Mouse (Mus musculus) T-helper 17 cell (primary cell): ENCODE results near the gene Tmem115.
"Not testable (repeated sequence)": the region's sequence is repeated elsewhere in the genome, so short reads cannot be mapped to it uniquely, and the experiment has no call there.

Experiments used
- in situ Hi-C, 2 experiments: fragments of 300-600 bp; cut with MboI, MseI; formaldehyde crosslinking; loops; 1 replicate in 1 of 2; 2 replicates in 1 of 2; pipeline ENCODE4 v1.15.1; 2025; ENCODE audit warnings: high pct_unique_total_duplicates in 2 of 2

Tmem115 gene

DNA sequence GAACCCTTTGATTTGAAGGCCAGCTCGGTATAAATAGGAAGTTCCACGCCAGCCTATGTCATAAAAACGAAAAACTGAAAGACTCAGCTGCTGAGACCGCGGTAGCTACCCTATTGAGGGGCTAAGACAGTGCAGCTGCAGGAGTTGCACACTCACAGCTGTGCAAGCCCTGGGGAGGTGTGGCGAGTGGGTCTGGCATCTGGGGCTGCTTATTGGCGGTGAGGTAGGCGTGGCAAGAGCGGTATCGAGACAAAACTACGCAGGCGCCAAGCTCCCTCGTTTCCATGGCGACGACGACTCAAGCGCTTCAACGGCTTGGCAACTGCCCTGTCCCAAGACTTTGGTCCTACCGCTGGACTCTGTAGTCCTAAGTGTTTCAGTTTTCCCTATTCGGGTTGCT, 13.3 kb downstream of the Tmem115 start, which contains the start of gene Zmynd10:
Zmynd10 (plus strand) TSS at position 273 of the 400 bp plus-strand sequence.
- in situ Hi-C loops, result loop anchor here (25.0 kb wide), 2 partner anchors 1360 to 1540 kb away; partner anchors contain the start of genes Ccdc51 (in 1 of the 2), Plxnb1 (in 1 of the 2), Ppm1m (in 1 of the 2) and Tma7 (in 1 of the 2)

DNA sequence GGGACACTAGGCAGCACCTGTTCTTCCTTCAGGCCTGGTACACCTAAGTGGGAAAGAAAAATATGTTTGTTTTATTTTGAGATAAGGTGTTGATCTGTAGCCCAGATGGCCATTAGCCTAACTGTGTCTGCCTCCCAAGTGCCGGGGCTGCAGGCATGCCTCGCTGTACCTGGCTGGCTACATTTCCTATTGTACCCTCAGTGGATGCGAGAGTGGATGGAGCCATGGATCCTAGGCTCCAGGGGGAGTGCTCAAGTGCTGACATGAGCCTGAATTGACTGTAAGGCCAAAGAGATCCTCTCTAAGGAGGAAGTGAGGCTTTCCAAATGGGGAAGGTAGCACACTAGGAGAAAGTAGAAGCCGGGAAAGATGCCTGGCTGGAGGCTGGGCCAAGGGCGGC, 14.2 kb downstream of the Tmem115 start:
- in situ Hi-C loops, result loop anchor here (25.0 kb wide), 2 partner anchors 1361 to 1539 kb away; partner anchors contain the start of genes Ccdc51 (in 1 of the 2), Plxnb1 (in 1 of the 2), Ppm1m (in 1 of the 2) and Tma7 (in 1 of the 2)

DNA sequence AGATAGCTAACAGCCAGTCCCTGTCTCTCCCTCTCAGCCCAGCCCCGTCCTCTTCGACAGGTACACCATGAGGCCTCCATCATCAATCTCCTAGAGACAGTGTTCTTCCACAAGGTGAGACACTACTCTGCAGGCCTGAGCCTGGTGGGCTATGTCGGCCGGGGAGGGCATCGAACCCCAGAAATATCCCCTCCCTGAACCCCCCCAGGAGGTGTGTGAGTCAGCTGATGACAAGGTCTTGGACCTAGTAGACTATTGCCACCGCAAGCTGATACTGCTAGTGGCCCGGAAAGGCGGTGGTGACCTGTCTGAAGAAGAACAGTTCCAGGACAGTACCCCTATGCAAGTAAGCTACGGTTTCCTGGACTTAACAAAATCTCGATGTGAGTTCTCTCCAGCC, 15.1 kb downstream of the Tmem115 start:
- in situ Hi-C loops, result loop anchor here (25.0 kb wide), 2 partner anchors 1362 to 1538 kb away; partner anchors contain the start of genes Ccdc51 (in 1 of the 2), Plxnb1 (in 1 of the 2), Ppm1m (in 1 of the 2) and Tma7 (in 1 of the 2)

GRCm38 (mm10) chr9:107549297-107550074, 15.7 kb downstream of the Tmem115 start:
- in situ Hi-C loops, result loop anchor here (5.0 to 25.0 kb wide), 5 partner anchors 78 to 1538 kb away; partner anchors contain the start of genes Ccdc51 (in 1 of the 2), Pcbp4 (in 1 of the 2), Plxnb1 (in 1 of the 2) and Ppm1m (in 1 of the 2)

GRCm38 (mm10) chr9:107550491-107551116, 16.9 kb downstream of the Tmem115 start:
- in situ Hi-C loops, result loop anchor here (5.0 to 10.0 kb wide), 3 partner anchors 77 to 1504 kb away; partner anchors contain the start of genes Pcbp4 (in 1 of the 2) and Trex1 (in 1 of the 2)

GRCm38 (mm10) chr9:107551117-107551889, 17.6 kb downstream of the Tmem115 start, which contains the start of gene Rassf1:
TSS of gene Rassf1 (plus strand) at chr9:107551555.
- in situ Hi-C loops, result loop anchor here (5.0 to 10.0 kb wide), 3 partner anchors 76 to 1503 kb away; partner anchors contain the start of genes Pcbp4 (in 1 of the 2) and Trex1 (in 1 of the 2)

DNA sequence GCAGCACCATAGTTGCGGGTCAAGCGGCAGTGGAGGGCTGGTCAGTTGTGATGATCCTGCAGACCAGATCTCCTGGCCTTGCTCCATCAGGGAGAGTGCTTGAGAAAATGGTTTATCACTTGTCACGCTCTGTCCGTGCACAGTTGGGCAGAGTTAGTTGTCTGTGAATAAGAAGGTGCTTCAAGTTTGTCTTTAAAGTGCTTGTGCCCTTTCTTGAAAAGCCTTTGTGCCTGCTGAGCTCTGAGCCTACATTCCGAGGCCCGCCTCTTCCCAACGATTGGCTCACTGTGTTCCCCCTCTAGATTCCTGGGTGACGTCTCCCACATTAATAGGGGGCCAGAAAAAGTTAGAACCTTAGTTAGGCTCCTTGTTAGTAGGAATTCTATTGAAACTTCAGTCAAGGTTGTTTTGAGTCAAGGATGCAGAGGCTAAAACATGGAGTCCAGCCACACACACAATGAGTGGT, 18.2 kb downstream of the Tmem115 start:
- in situ Hi-C loops, result loop anchor here (5.0 to 10.0 kb wide), 3 partner anchors 75 to 1503 kb away; partner anchors contain the start of genes Pcbp4 (in 1 of the 2) and Trex1 (in 1 of the 2)

GRCm38 (mm10) chr9:107552690-107553393, 19.1 kb downstream of the Tmem115 start:
- in situ Hi-C loops, result loop anchor here (5.0 to 10.0 kb wide), 3 partner anchors 74 to 1502 kb away; partner anchors contain the start of genes Pcbp4 (in 1 of the 2) and Trex1 (in 1 of the 2)

DNA sequence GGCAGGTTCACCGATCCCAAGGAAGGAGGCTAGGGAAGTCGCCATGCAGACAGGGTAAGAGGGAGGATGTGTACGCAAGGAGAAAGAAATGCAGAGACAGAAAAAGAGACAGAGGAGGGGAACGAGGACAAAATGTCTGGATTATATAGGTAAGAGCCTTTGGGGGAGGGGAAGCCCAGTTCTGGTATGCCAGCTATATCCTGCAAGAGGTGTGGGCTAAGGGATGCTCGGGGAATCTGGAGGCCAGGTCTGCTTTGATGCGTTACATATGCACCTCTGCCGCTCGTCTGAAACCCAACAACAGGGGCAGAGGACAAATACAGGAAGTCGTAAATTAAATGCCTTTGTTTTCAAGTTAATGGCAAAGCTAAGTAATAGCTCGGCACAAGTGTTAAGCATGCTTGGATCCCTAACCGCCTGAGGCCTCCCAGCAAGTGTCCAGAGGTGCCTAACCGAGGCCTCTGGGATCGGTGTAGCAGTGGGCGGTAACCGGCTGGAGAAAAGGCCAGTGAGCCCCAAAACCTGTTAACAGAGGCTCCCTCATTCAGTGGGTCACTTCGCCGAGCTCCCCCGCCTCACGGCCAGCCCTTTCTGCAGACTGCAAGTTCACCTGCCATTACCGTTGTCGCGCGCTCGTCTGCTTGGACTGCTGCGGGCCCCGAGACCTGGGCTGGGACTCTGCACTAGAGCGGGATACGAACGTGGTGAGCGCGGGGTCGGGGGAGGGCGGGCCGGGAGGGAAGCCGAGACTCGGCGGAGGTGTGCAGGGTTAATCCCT, 20.0 kb downstream of the Tmem115 start:
- in situ Hi-C loops, result loop anchor here (5.0 to 10.0 kb wide), 3 partner anchors 74 to 1501 kb away; partner anchors contain the start of genes Pcbp4 (in 1 of the 2) and Trex1 (in 1 of the 2)

- in situ Hi-C loops, result loop anchor here (5.0 to 10.0 kb wide), 3 partner anchors 73 to 1500 kb away; partner anchors contain the start of genes Pcbp4 (in 1 of the 2) and Trex1 (in 1 of the 2)
These were observed 20.6 kb downstream of the Tmem115 start for GRCm38 (mm10) chr9:107554319-107554825.

DNA sequence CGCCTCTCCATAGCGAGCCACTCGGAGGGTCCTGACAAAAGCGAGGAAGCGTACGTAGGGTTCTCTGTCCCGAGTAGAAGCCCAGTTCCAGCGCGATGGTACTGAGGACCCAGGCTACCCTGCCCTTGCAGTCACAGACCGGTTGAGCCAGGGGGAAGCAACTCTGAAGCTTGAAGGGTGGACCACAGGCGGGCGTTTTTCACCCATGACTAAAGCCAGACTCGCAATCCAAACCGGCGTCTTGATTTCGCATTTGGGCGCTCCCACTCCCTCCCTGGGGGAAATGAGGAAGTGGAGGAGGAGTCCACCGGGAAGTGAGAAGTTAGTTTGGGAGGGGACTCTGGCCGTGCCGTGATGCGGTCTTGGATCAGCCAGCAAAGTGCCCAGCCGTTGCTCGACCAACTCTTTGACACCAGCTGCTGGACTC, 21.3 kb downstream of the Tmem115 start:
- in situ Hi-C loops, result loop anchor here (10.0 kb wide), 2 partner anchors 1100 to 1500 kb away; partner anchors contain the start of genes Pcbp4 (in 1 of the 2) and Trex1 (in 1 of the 2)

DNA sequence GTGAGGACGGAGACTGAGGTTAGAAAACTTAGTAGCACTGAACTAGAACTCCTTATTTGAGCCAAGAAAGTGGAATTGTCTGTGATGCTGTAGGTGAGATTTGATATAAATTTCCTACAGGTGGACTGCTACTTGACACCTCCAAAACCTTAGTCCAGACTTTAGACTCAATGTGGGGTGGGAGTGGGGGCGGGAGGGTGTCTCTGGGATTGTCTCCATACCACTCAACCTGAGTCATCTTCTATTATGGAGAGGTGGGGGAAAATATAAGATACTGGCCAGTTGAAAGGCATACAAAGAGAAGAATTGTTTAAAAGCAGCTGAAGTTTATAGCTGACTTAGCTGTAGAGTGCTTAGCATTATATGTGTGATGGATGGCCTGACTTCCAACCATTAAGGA, 22.0 kb downstream of the Tmem115 start:
- in situ Hi-C loops, result loop anchor here (10.0 kb wide), 2 partner anchors 1101 to 1499 kb away; partner anchors contain the start of genes Pcbp4 (in 1 of the 2) and Trex1 (in 1 of the 2)

DNA sequence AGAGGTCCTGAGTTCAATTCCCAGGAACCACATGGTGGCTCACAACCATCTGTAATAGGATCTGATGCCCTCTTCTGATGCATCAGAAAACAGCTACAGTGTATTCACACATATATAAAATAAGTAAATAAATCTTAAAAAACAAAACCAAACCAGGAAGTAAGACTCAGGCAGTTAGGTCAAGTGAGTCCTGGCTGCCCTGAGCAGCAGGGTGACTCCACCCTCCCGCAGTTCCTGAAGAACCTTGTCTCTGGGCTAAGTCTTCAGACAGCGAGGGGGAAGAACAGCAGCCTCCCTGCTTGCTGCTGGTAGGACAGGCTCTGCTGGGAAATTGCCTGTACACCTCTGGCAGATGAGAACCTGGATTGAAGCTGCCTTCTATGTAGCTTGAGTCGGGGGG, 22.6 kb downstream of the Tmem115 start:
- in situ Hi-C loops, result loop anchor here (10.0 kb wide), 2 partner anchors 1102 to 1498 kb away; partner anchors contain the start of genes Pcbp4 (in 1 of the 2) and Trex1 (in 1 of the 2)

GRCm38 (mm10) chr9:107563029-107563581, 29.4 kb downstream of the Tmem115 start, which contains the start of gene Tusc2:
TSS of gene Tusc2 (plus strand) at chr9:107563255.
- in situ Hi-C loops, result no loop called here

DNA sequence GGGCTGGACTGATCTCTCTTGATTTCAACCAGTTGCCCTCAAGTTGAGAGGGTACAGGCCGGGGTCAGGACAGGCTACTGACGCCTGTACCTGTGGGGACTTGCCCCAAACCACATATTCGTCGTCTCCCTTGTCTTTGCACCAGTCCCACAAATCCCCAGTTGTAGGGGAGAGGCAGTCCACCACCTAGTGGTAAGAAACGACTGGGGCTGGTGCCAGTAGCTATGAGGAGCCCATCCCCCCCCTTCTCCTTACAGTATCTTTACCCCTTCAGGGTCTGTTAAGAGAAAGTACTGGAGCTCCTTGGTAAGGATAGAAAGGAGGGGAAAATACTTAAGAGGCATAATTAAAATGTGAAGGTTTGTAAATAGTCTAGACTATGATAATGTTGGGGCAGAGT, 31.8 kb downstream of the Tmem115 start:
- in situ Hi-C loops, result not testable (repeated sequence)

DNA sequence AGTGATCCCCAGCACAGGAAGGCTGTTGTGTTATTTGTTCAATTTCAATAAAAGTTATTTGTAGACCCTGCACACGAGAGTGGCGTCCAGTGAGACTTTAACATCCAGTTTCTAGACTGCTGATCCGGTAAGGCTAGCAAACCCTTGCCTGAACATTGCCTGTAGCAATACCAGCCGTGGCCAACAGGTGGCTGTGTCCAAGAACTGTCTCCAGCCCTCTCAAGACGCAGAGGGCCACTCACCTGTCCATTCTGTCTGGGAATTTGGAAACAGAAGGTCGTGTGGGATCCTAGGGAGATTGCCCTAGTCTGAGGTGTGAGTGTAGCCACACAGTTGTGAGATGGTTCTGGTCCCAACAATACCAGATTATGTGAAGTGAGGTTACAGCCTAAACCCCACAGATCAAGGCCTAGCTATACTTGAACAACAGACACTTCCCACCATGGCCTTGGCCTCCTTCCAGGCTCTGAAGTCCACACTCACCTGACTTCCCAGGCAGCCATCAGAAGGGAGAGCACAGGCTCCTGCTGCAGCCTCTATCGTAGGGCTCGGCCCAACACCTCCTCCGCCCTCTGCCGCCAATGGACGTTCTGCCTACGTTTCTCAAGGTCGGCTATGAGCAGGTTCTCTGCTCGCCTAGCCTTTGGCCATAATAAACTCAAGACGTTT, 32.4 kb downstream of the Tmem115 start:
- in situ Hi-C loops, result no loop called here

GRCm38 (mm10) chr9:107566855-107567254, 33.1 kb downstream of the Tmem115 start:
- in situ Hi-C loops, result no loop called here
